Mouse (Mus musculus): Measurements from ENCODE around the gene Rasgrf2.

- TF ChIP-seq CTCF (IDR thresholded peaks at IDR 0.05; ENCODE audit: control insufficient read depth, insufficient read depth, insufficient read length) (no peak), MAX (IDR thresholded peaks at IDR 0.05) (no peak), FOSL1 (IDR thresholded peaks at IDR 0.05; ENCODE audit: insufficient read depth, low read length, poor library complexity, severe bottlenecking) (no peak), MYOD1 (IDR thresholded peaks at IDR 0.05; ENCODE audit: control insufficient read depth, insufficient read length, low read depth) (no peak), MYOG (IDR thresholded peaks at IDR 0.05; ENCODE audit: control insufficient read depth, extremely low read depth, insufficient read length) (no peak)
Measured at GRCm38 (mm10) chr13:91996929-91997328, 134.5 kb downstream of the Rasgrf2 start.

Data from C2C12 (cell line).